Mouse (Mus musculus): ENCODE data around the gene Chia1. TPM values are rescaled to one million over a fixed set of nuclear protein-coding genes. Genes with fewer than 3 reads are reported as not detected.
"Not testable (repeated sequence)": the region's sequence is repeated elsewhere in the genome, so short reads cannot be mapped to it uniquely, and the experiment has no call there.

Gene Chia1
- 0.12 TPM in 1 of 2 replicates, not detected in the other for polyA plus RNA-seq (2012; rRNA removed)

GRCm38 (mm10) chr3:106112929-106113328, at the start of gene Chia1:
Chia1 (plus strand) TSS chr3:106113229.
- H3K27me3 ChIP-seq (ENCODE audit: control insufficient read depth, insufficient read depth, low read length): no peaks in the 10 kb centered on the region
- no peak within 1 kb of the TSS for H3K4me3 ChIP-seq (ENCODE audit: extremely low read depth, insufficient read depth, insufficient read length)
- H3K36me3 ChIP-seq (ENCODE audit: control insufficient read depth, insufficient read depth, low read length): no peaks in the 10 kb centered on the region
- TF ChIP-seq CTCF (IDR thresholded peaks at IDR 0.05; ENCODE audit: extremely low read depth, insufficient read depth, insufficient read length, insufficient replicate concordance) (no peak), POLR2A (IDR thresholded peaks at IDR 0.05; ENCODE audit: low read depth, low read length) (no peak)
- 82% methylated on average over 3 of the region's 3 CpGs for WGBS
- H3K4me1 ChIP-seq (ENCODE audit: control insufficient read depth, insufficient read depth, insufficient read length): no peaks in the 10 kb centered on the region
- no peak for DNase-seq (ENCODE audit: low read depth in 1 of 2, low spot score in 2 of 2)
- no peak within 1 kb of the TSS for H3K27ac ChIP-seq (ENCODE audit: insufficient read depth, low read length)

DNA sequence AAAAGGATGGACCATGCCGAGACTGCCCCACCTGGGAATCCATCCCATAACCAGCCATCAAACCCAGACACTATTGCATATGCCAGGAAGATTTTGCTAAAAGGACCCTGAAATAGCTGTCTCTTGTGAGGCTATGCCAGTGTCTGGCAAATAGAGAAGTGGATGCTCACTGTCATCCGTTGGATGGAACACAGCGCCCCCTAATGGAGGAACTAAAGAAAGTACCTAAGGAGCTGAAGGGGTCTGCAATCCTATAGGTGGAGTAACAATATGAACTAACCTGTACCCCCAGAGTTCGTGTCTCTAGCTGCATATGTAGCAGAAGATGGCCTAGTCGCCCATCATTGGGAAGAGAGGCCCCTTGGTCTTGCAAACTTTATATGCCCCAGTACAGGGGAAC, 45.3 kb upstream of the Chia1 start:
- DNase-seq (ENCODE audit: low read depth in 1 of 2, low spot score in 2 of 2): peak; percentile 26 to 43
- H3K27ac ChIP-seq (ENCODE audit: insufficient read depth, low read length); H3K4me3 ChIP-seq (ENCODE audit: extremely low read depth, insufficient read depth, insufficient read length); H3K36me3 ChIP-seq (ENCODE audit: control insufficient read depth, insufficient read depth, low read length); H3K4me1 ChIP-seq (ENCODE audit: control insufficient read depth, insufficient read depth, insufficient read length); H3K27me3 ChIP-seq (ENCODE audit: control insufficient read depth, insufficient read depth, low read length): not testable (repeated sequence)
- WGBS: 45% methylated on average over 5 of the region's 5 CpGs

GRCm38 (mm10) chr3:106070994-106071393, 42.0 kb upstream of the Chia1 start:
- H3K36me3 ChIP-seq (ENCODE audit: control insufficient read depth, insufficient read depth, low read length): no peaks in the 10 kb centered on the region
- H3K4me3 ChIP-seq (ENCODE audit: extremely low read depth, insufficient read depth, insufficient read length): no peak overlapping the region
- no peaks in the 10 kb centered on the region for H3K4me1 ChIP-seq (ENCODE audit: control insufficient read depth, insufficient read depth, insufficient read length)
- no peak for DNase-seq (ENCODE audit: low read depth in 1 of 2, low spot score in 2 of 2)
- H3K27me3 ChIP-seq (ENCODE audit: control insufficient read depth, insufficient read depth, low read length): no peaks in the 10 kb centered on the region; the same call in 1 of the 2 replicates
- WGBS: 85% methylated on average over 2 of the region's 2 CpGs
- TF ChIP-seq POLR2A (IDR thresholded peaks at IDR 0.05; ENCODE audit: low read depth, low read length) (no peak), CTCF (IDR thresholded peaks at IDR 0.05; ENCODE audit: extremely low read depth, insufficient read depth, insufficient read length, insufficient replicate concordance) (no peak)
- H3K27ac ChIP-seq (ENCODE audit: insufficient read depth, low read length): no peak overlapping the region

DNA sequence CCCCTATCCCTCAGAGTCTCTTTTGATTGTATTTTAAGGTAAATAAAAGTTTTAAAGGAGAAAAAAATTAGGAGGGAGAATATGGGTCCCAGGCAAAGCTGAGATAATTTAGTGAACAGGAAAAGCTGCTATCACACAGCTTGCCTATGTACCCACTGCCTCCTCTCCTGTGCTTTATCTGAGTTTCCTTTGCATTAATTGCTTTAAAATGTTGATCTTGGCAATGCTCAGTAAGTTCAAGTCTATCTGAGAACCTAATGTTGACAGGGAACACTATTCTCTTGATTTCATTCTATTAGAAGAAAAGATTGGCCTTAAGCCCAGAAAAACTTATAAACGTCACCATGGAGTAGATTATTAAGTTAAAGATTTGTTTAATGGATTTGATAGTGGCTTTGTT, 38.2 kb upstream of the Chia1 start:
- no peak overlapping the region for H3K27ac ChIP-seq (ENCODE audit: insufficient read depth, low read length)
- no peak for DNase-seq (ENCODE audit: low read depth in 1 of 2, low spot score in 2 of 2)
- no peaks in the 10 kb centered on the region for H3K4me1 ChIP-seq (ENCODE audit: control insufficient read depth, insufficient read depth, insufficient read length)
- 86% methylated on average over 1 of the region's 1 CpGs for WGBS
- no peaks in the 10 kb centered on the region for H3K36me3 ChIP-seq (ENCODE audit: control insufficient read depth, insufficient read depth, low read length)
- no peak overlapping the region for H3K4me3 ChIP-seq (ENCODE audit: extremely low read depth, insufficient read depth, insufficient read length)
- TF ChIP-seq CTCF (IDR thresholded peaks at IDR 0.05; ENCODE audit: extremely low read depth, insufficient read depth, insufficient read length, insufficient replicate concordance) (no peak), POLR2A (IDR thresholded peaks at IDR 0.05; ENCODE audit: low read depth, low read length) (no peak)
- no peaks in the 10 kb centered on the region; the same call in 1 of the 2 replicates for H3K27me3 ChIP-seq (ENCODE audit: control insufficient read depth, insufficient read depth, low read length)

GRCm38 (mm10) chr3:106126999-106127398, 14.0 kb downstream of the Chia1 start:
- no peak for DNase-seq (ENCODE audit: low read depth in 1 of 2, low spot score in 2 of 2)
- H3K27ac ChIP-seq (ENCODE audit: insufficient read depth, low read length): no peak overlapping the region
- no peaks in the 10 kb centered on the region for H3K4me1 ChIP-seq (ENCODE audit: control insufficient read depth, insufficient read depth, insufficient read length)
- no peak for TF ChIP-seq POLR2A (IDR thresholded peaks at IDR 0.05; ENCODE audit: low read depth, low read length)
- no peak for TF ChIP-seq CTCF (IDR thresholded peaks at IDR 0.05; ENCODE audit: extremely low read depth, insufficient read depth, insufficient read length, insufficient replicate concordance)
- H3K27me3 ChIP-seq (ENCODE audit: control insufficient read depth, insufficient read depth, low read length): no peaks in the 10 kb centered on the region
- H3K4me3 ChIP-seq (ENCODE audit: extremely low read depth, insufficient read depth, insufficient read length): no peak overlapping the region
- H3K36me3 ChIP-seq (ENCODE audit: control insufficient read depth, insufficient read depth, low read length): no peaks in the 10 kb centered on the region

GRCm38 (mm10) chr3:106128807-106129493, 15.9 kb downstream of the Chia1 start:
- Histone ChIP-seq H3K27me3 (ENCODE audit: control insufficient read depth, insufficient read depth, low read length) (no peaks in the 10 kb centered on the region; the same call in 1 of the 2 replicates), H3K27ac (ENCODE audit: insufficient read depth, low read length) (no peak overlapping the region), H3K4me3 (ENCODE audit: extremely low read depth, insufficient read depth, insufficient read length) (no peak overlapping the region), H3K36me3 (ENCODE audit: control insufficient read depth, insufficient read depth, low read length) (no peaks in the 10 kb centered on the region), H3K4me1 (ENCODE audit: control insufficient read depth, insufficient read depth, insufficient read length) (no peaks in the 10 kb centered on the region)
- DNase-seq (ENCODE audit: low read depth in 1 of 2, low spot score in 2 of 2): no peak
- no peak for TF ChIP-seq POLR2A (IDR thresholded peaks at IDR 0.05; ENCODE audit: low read depth, low read length)
- TF ChIP-seq CTCF (IDR thresholded peaks at IDR 0.05; ENCODE audit: extremely low read depth, insufficient read depth, insufficient read length, insufficient replicate concordance): no peak
- 74% methylated on average over 4 of the region's 4 CpGs for WGBS

GRCm38 (mm10) chr3:106131690-106132089, 18.7 kb downstream of the Chia1 start:
- Histone ChIP-seq H3K4me3 (ENCODE audit: extremely low read depth, insufficient read depth, insufficient read length) (no peak overlapping the region), H3K27ac (ENCODE audit: insufficient read depth, low read length) (no peak overlapping the region), H3K4me1 (ENCODE audit: control insufficient read depth, insufficient read depth, insufficient read length) (no peaks in the 10 kb centered on the region), H3K36me3 (ENCODE audit: control insufficient read depth, insufficient read depth, low read length) (no peaks in the 10 kb centered on the region), H3K27me3 (ENCODE audit: control insufficient read depth, insufficient read depth, low read length) (no peaks in the 10 kb centered on the region; the same call in 1 of the 2 replicates)
- 75% methylated on average over 5 of the region's 5 CpGs for WGBS
- TF ChIP-seq POLR2A (IDR thresholded peaks at IDR 0.05; ENCODE audit: low read depth, low read length) (no peak), CTCF (IDR thresholded peaks at IDR 0.05; ENCODE audit: extremely low read depth, insufficient read depth, insufficient read length, insufficient replicate concordance) (no peak)
- no peak for DNase-seq (ENCODE audit: low read depth in 1 of 2, low spot score in 2 of 2)
